Mouse (Mus musculus) bone marrow macrophage, adult 2 months (primary cell): ENCODE data around the gene Fermt3.

Source experiments
- CTCF ChIP-seq: IDR thresholded peaks from 2 replicates; pipeline ENCODE4 v1.5.1; 2012; ENCODE audit warnings: low read depth, mild to moderate bottlenecking, low read length, moderate library complexity
- POLR2A ChIP-seq: IDR thresholded peaks from 2 replicates; pipeline ENCODE4 v1.6.1; 2012; ENCODE audit warnings: mild to moderate bottlenecking, low read depth, low read length, borderline replicate concordance

DNA sequence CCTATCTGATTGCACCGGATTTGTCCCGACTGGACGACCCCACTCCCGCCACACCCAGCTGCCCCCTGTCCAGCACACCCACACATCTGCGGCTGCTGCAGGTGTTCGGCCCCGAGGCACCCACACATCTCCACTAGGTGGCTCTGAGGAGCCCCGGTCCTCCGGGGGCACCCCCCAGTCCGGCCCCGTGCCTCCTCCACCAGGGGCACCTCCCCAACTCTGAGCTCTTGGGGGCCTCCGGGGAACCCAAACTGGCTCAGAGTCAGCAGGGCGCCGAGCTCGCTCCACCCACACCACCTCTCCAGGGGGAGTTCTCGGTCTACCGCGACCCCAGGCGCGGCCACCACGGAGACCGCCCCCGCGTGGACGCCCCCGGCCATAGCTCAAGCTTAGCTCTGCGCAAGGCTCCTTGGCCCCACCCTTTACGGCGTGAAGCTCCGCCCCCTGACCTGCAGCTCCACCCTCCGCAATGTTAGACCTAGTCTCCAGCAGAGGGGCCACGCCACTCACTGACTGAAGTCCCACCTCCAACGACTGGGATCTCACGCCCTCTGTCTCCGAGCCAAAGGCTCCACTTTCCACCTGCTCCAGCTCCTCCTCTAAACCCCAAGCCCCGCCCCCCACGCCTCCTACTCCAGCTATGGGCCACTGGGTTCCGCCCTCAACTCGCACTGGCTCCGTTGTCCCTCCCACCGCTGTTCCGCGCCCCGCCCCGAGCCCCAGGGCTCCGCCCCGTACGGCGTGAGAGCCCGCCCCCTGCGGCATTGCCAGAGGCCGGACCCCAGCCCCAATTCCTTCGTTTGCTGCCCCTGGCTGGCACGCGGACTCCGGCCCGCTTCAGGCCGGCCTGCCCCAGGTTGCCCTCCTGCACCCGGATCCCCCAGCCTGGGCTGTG is 39.5 kb downstream of the Fermt3 start:
- TF ChIP-seq CTCF = peak; percentile 79
- TF ChIP-seq POLR2A = no peak
